Mouse (Mus musculus) adrenal gland, postnatal 14 days (tissue): ENCODE measurements around the gene Adcy1. TPM values are rescaled to one million over a fixed set of nuclear protein-coding genes. Genes with fewer than 3 reads are reported as not detected.

Source experiments
- DNase-seq: peaks from one replicate; pipeline ENCODE4 v3.0.0; 2021; ENCODE audit warnings: mixed read lengths
- total RNA-seq: library from RNA; stranded (reverse); gene quantifications from 2 replicates; pipeline ENCODE4 v1.2.3, GENCODE M21; 2021

Gene Adcy1
- total RNA-seq, 1 experiment from 2014 or later, result 2.9 TPM

GRCm38 (mm10) chr11:7136246-7136855 lies 73.1 kb downstream of the Adcy1 start:
- DNase-seq, result no peak

- no peak for DNase-seq
Measured at GRCm38 (mm10) chr11:7138370-7138769, 75.1 kb downstream of the Adcy1 start.

- peak; percentile 59 for DNase-seq
Measured at GRCm38 (mm10) chr11:7140449-7140848, 77.2 kb downstream of the Adcy1 start.

- DNase-seq, result peak; percentile 76
Measured at GRCm38 (mm10) chr11:7142725-7143124, 79.4 kb downstream of the Adcy1 start.

GRCm38 (mm10) chr11:7144369-7144768 lies 81.1 kb downstream of the Adcy1 start:
- DNase-seq, result no peak

GRCm38 (mm10) chr11:7145221-7145620 lies 81.9 kb downstream of the Adcy1 start:
- peak; percentile 52 for DNase-seq

GRCm38 (mm10) chr11:7147536-7147935 lies 84.2 kb downstream of the Adcy1 start:
- no peak for DNase-seq

GRCm38 (mm10) chr11:7147945-7148344 lies 84.7 kb downstream of the Adcy1 start:
- no peak for DNase-seq

- DNase-seq, result no peak
Measured at GRCm38 (mm10) chr11:7149471-7149870, 86.2 kb downstream of the Adcy1 start.

GRCm38 (mm10) chr11:7150511-7150910 lies 87.2 kb downstream of the Adcy1 start:
- no peak for DNase-seq

- DNase-seq, result no peak
Measured at GRCm38 (mm10) chr11:7152371-7152770, 89.1 kb downstream of the Adcy1 start.

- DNase-seq, result no peak
Measured at GRCm38 (mm10) chr11:7153081-7153480, 89.8 kb downstream of the Adcy1 start.

GRCm38 (mm10) chr11:7156427-7156826 lies 93.1 kb downstream of the Adcy1 start:
- no peak for DNase-seq

GRCm38 (mm10) chr11:7158196-7158595 lies 94.9 kb downstream of the Adcy1 start:
- DNase-seq, result no peak

- DNase-seq, result no peak
Measured at GRCm38 (mm10) chr11:7160146-7160545, 96.9 kb downstream of the Adcy1 start.

- DNase-seq, result no peak
Measured at GRCm38 (mm10) chr11:7160637-7161101, 97.4 kb downstream of the Adcy1 start.

- DNase-seq, result peak; percentile 36
Measured at GRCm38 (mm10) chr11:7161502-7162174, 98.3 kb downstream of the Adcy1 start.

GRCm38 (mm10) chr11:7164416-7164815 lies 101.1 kb downstream of the Adcy1 start:
- DNase-seq, result no peak

GRCm38 (mm10) chr11:7169645-7170044 lies 106.4 kb downstream of the Adcy1 start:
- DNase-seq, result peak; percentile 43

GRCm38 (mm10) chr11:7173664-7174063 lies 110.4 kb downstream of the Adcy1 start:
- no peak for DNase-seq

- DNase-seq, result no peak
Measured at GRCm38 (mm10) chr11:7178724-7179123, 115.4 kb downstream of the Adcy1 start.

GRCm38 (mm10) chr11:7179276-7179675 lies 116.0 kb downstream of the Adcy1 start:
- no peak for DNase-seq

GRCm38 (mm10) chr11:7182409-7183042 lies 119.2 kb downstream of the Adcy1 start:
- no peak for DNase-seq
